Mouse (Mus musculus): ENCODE results near the gene Hdac2.

Gene Hdac2

DNA sequence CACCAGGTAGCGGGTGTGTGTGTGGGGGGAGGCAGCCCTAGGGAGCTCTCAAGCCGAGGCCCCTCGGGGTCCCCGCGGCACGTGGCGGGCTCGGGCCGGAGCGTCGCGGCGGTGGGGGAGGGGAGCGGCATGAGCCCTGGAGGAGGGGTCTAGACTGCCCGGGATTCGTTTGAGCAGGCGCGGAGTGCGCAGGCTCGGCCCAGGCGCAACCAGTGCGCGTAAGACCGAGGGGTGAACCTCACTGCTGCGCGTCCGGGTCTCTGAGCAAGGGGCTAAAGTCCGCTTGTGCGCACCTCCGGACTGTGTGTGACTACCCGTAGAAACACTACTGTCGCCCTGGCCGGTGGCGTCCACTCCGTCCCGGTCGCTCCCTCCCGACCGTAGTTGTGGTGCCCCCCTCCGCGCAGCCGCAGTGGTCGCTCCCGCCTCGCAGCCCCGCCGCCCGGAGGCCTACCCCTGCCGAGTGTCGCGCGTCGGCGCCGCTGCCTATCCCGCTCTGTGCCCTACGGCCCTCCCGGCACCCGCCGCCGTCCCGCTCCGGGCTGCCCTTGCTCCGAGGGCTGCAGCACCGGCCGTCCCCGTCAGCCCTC, at the start of gene Hdac2:
Gene Hdac2 (plus strand): TSS at position 459 of the 590 bp plus-strand sequence.
- peak; percentile 81 for DNase-seq (ENCODE audit: low spot score)

DNA sequence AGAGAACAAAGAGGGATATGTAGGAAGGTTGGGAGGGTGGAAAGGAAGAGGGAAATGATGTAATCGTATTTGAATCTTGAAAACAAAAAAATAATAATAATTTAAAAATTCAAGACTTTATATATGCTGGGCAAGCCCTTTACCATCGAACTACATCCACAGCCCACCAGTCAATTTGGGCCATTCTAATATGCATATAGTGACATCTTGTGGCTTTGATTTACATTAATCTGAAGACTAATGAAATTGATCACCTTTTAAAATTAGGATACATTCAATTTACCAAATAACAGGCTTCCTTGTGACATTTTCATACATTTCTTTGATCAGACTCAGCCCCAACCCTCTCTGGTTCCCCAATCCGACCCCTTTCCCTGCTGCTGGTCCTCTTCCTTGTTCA, 46.1 kb upstream of the Hdac2 start:
- DNase-seq (ENCODE audit: low spot score) = no peak

DNA sequence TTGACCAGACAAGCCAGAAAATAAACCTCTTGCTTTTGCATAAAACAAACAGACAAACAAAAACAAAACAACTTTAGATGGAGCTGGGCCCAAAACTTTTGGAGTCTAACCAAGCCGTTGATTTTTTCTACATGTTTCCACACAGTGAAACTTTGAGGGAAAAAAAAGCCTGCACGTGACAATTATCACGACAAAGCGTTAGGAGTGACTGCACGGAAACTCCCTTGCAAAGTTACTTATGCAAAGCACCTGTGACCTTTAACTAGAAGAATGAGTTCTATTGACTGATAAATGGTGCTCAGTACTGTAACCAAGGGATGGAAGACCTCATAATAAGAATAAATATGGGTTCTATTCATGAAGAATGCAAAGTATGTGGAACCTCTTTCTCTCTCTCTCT, 38.5 kb upstream of the Hdac2 start:
- DNase-seq (ENCODE audit: low spot score) = no peak

DNA sequence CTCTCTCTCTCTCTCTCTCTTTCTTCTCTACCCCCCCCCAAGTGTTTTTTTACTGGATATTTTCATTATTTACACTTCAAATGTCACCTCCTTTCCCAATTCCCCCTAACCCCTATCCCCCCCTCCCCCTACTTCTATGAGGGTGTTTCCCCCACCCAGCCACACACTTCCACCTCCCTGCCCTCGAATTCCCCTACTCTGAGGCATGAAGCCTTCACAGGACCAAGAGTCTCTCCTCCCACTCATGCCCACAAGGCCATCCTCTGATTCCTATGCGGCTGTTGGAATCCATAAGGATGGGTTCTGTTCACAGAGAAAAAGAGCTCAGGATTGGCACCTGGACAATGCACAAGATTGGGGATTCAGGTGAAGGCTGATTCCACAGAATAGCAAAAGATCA, 38.1 kb upstream of the Hdac2 start:
- DNase-seq (ENCODE audit: low spot score) = no peak

DNA sequence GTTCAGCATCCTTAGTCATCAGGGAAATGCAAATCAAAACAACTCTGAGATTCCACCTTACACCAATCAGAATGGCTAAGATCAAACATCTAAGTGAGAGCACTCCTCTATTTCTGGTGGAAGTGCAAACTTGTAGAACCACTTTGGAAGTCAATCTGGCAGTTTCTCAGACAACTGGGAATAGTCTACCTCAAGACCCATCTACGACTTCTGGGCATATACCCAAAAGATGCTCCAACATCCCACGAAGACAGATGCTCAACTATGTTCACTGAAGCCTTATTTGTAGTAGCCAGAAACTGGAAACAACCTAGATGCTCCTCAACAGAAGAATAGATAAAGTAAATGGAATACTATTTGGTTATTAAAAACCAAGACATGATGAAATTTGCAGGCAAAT, 22.6 kb upstream of the Hdac2 start:
- DNase-seq (ENCODE audit: low spot score) = peak; percentile 15

DNA sequence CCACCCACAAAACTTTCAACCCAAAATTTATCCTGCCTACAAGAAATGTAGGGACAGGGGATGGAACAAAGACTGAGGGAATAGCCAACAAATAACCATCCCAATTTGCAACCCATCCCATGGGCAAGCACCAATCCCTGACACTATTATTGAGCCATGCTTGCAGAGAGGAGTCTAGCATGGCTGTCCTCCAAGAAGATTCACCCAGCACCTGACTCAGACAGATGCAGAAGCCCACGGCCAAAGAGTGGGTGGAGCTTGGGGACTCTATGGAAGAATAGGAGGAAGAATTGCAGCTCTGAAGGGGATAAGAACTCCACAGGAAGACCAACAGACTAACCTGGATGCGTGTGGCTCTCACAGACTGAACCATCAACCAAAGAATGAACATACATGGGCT, 21.7 kb upstream of the Hdac2 start:
- no peak for DNase-seq (ENCODE audit: low spot score)

DNA sequence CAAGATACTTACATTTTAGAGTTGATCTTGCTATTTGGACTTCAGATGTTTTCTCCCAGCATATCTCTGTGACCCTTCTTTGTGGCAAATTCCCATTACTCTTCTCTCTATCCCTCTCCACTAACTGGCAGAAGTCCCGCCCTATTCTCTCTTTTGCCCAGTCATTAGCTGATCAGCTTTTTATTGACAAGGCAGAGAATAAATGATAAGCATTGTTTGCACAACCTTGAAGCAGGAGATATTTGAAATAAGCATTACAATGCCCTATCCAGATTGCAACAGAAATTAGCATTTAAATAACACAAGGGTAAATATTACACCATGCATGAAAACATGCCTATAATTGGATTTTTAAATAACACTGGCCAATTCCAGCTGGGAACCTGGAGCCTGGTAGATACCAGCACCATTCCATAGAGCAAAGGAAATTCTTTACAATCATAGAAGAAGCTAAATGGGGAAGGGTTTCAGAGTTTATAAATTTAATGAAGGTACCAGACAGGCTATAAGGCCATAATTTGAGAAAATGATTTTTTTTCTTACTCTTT, 14.7 kb upstream of the Hdac2 start:
- DNase-seq (ENCODE audit: low spot score) = no peak

DNA sequence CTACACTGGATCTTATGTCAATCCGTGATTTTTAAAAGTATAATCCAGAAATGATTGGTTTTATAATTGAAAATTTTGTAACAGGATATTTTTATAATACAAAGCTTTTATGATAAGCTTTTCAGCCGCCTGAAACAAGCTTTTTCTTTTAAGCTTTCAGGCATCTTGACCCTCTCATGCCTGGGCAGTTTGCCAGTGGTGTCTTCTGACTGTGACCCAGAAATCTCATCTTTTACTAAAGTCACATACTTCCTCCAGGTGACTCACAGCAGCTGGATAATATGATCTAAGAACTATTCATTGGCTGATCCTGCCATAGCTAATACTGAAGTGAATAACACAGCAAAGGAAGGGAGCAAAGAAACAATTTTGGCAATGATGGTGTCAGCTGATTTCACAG, 9.9 kb upstream of the Hdac2 start:
- no peak for DNase-seq (ENCODE audit: low spot score)

DNA sequence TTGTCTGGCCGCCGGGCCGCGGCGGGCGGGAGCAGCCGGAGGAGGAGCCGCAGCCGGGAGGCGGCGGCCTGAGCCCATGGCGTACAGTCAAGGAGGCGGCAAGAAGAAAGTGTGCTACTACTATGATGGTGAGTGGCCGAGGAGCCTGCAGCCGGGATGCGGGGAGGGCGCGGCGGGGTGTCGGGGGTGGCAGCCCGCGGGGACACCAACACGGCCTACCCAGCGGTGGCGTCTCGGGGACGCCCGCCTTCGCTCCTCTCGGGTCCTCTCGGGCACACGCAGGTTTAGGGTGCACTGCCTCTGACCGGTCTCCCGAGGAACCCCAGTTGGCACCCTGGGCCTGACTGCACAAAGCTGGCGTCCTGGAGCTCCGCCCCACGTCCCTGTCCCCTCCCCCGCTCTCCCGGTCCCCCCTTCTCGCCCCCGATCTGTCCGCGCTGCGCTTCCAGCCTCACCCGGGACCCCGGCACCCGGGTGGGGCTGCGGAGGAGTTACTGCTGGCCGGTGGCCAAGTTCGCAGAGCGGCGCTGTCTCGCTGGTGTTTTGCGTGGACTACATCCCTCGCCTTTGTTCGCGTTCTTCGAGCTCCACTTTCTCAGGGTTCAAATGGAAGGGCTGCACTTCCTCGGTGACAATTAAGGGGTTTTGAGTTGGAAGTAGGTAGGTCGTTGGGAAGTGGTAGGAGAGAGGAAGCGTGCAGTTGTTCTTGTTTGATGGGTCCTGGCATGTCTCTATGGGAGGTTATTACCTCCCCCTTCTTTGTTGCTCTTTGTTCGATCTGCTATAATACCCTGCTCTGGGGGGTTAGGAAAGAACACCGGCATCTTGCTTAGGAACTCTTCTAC, 554 bp downstream of the Hdac2 start:
- peak; percentile 51 for DNase-seq (ENCODE audit: low spot score)

DNA sequence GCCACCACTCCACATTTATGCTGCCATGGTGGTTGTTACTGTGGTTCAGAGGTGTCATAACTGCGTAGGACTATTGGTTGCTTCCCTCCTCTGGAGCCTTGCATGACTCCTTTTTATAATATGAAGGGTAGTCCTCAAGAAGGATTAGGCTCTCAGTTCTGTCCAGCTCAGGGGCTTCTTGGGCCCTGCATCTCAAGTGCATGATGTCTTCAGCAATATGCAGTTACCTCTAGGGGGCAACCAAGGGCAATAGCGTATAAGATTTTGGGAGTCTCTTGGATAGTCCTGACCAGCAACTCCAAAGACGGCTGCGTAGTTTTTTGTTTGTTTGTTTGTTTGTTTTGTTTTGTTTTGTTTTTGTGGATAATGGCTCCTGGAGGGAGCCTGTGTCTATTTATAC, 7.5 kb downstream of the Hdac2 start:
- DNase-seq (ENCODE audit: low spot score) = no peak

DNA sequence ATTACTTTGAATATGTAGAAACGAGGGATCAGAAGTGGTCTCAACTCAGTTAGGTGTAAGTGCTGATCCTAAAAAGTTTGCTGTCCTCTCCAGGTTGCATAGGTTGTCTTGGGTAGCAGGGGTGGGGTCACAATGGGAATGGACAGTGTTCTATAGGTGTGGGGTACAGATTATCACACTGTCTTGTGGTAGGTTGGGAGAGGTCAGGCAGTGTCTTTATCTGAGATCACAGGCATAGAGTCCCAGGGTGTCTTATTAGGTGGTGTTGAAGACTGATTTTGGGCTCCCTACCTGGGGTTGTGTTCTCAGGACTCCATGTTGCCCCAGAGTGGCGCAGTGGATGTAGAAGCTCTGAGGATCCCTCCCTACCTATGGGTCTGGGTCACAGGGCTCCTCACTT, 17.8 kb downstream of the Hdac2 start:
- no peak for DNase-seq (ENCODE audit: low spot score)

DNA sequence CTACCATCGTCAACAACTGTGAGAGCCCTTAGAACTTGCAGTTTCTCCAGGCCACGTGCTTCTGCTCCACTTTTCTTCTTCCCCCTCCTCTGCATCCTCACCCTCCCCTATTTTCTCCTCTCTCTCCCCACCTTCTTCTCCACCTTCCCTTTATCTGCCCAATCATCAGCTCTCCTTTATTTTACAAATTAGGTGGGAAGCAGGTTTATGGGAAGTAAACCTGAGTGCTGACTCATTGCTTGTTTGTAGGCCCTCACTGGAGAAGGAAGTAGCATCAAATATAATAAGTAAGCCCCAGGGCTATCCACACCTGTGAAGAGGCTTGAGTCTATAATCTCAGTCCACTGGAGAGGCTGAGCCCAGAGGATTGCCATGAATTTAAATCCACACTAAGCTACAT, 26.5 kb downstream of the Hdac2 start:
- DNase-seq (ENCODE audit: low spot score) = no peak

DNA sequence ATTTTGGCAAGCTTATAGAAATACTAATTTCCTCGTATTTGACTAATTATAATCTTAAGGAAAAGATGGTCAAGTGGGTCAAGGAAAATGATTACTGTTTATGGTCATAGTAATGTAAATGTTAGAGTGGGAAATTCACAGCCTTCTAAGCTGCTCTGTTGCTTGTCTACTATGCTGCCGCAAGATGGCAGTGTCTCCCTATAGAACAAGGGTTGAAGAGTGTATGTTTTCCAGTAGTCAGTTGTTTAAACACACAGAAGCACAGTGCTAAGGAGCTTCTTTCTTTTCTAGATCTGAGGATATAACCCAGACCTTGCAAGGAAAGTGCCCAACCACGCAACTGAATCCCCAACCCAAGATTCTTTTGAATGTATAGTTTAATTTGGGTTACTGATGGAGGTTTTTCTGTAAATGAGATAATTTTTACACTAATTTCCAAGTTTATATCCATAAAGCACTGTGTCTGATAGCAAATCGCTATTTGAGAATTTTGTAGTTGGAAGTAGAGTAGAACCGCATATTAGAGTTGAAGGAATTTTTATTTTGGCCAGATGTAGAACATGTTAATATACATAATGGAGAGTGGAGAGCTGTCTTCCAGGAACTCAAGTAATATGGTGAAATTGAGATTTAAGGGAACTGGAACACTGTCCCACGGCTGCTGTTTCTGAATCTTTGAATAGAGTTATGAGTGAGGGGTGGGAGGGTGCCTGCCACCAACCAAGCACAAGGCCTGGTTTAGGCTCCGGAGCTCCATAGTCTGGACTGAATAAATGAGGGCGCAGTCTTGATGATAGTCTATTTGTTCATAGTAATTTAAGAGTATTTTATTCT, 40.1 kb downstream of the Hdac2 start:
- DNase-seq (ENCODE audit: low spot score) = peak; percentile 36

DNA sequence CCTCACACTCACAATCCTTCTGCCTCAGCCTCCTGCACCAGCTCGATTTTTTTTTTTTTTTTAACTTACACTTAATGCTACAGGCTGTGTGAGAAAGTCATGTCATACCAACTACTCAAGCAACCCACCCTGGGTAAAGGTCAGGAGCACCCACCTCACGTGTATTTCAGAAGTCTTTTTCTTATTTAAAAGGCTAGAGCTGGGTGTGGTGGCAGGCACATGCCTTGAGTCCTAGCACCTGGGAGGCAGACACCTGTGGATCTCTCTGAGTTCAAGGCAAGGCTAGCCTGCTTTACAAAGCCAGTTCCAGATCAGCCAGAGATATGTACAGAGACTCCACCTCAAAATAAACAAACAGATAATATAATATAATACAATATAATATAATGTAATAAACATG, 41.4 kb downstream of the Hdac2 start:
- DNase-seq (ENCODE audit: low spot score) = no peak

DNA sequence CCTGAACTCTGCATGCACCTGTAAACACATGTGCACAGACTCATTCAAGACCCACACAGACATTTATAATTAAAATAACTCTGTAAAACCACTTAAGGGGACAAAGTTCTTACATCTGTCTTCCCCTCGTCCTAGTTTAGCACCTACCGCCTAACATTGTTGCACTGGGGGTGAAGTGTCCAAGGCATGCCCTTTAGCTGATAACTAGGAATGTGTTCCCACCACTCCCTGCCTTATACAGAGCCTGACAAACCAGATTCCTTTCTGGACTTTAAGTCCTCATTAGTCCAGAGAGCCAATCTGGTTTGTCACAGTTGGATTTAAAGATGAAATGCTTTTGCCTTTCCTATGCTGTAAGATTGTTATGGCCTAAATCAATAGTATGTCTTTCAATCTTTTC, 41.9 kb downstream of the Hdac2 start:
- DNase-seq (ENCODE audit: low spot score) = no peak

DNA sequence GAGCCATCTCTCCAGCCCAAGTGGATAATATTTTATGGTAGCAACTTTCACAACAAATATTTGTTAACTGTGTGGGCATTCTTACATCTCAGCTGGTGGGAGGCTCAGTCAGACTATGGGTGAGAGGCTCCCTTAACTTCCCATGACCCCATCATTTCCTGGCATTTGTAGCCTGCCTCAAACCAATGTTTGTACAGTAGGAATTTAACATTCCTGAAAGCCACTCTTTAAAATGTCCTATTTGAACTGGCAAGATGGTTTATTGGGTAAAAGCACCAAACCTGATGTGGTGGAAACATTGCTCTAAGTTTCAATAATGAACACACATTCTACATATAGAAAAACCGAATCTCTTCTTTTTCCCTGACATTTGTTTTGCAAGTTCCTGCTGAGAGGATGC, 50.0 kb downstream of the Hdac2 start:
- DNase-seq (ENCODE audit: low spot score) = no peak

DNA sequence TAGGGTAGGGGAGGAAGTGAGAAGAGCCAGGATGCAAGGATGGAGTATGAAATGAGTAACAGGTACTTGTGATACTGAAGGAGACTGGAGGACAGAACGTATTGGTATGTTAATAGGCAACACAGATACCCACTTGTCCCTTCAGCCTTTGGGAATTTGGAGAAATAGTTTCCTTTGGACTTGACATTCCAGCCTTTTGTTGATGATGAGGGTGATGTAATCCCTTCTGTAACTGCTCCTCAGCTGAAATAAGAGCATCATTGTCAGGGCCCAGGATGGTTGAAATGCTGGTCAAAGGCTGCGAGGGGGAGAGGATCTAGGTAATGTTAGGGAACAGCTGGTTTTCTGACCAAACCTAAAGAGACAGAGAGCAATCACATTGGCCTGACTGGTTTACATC, 54.3 kb downstream of the Hdac2 start:
- DNase-seq (ENCODE audit: low spot score) = no peak

DNA sequence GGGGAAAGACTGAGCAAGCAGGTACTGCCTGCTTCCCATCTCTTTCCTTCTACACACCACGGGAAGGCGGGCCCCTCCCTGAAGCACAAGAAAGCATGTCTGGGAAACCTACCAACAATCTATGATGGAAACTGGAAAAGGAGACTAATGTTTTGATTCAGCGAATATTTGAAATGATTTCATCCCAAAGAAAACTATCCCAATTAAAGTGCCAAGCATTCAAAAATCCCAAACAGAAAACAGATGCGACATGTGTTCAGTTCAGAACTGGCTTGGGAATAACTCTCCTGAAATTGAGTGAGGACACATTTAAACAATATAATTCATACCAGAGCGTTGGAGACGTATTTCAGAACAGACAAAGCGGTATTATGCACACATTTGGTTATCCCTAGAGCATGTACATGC, 60.8 kb downstream of the Hdac2 start:
- DNase-seq (ENCODE audit: low spot score) = no peak

DNA sequence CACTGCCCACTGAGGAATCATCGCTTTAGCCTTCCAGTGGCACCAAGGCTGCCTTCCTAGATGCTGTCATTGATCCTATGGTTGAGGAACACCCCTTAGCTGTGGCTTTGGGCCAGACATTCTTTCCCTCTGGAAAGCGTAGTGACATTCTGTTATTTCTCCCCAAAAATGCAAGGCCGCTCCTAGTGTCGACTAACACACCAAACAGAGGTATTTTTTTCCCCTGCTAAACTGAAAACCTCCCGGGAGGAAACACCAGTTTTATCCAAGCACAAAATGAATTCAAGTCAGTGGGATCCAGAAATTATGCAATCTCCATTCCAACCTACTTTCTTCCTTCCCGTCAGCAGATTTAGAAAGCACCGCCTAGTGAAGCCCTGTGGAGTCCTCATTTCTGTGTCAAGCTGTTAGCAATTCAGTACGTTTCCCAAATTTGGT, 73.3 kb downstream of the Hdac2 start:
- DNase-seq (ENCODE audit: low spot score) = peak; percentile 48
